Mouse (Mus musculus) brain, embryonic 14.5 days (tissue): ENCODE results near the gene Zdhhc22.

Experiments
- CTCF ChIP-seq: fragments of 200-500 bp; IDR thresholded peaks from 2 replicates; pipeline ENCODE4 v1.5.1; 2012; ENCODE audit warnings: inconsistent platforms, mild to moderate bottlenecking, moderate library complexity, borderline replicate concordance; ENCODE audit not compliant: insufficient read depth, insufficient read length; ENCODE audit errors: extremely low read depth
- POLR2A ChIP-seq: fragments of 200-500 bp; IDR thresholded peaks from 2 replicates; pipeline ENCODE4 v1.6.1; 2012; ENCODE audit warnings: mild to moderate bottlenecking, inconsistent platforms, borderline replicate concordance; ENCODE audit not compliant: poor library complexity, insufficient read depth, insufficient read length, severe bottlenecking; ENCODE audit errors: extremely low read depth

DNA sequence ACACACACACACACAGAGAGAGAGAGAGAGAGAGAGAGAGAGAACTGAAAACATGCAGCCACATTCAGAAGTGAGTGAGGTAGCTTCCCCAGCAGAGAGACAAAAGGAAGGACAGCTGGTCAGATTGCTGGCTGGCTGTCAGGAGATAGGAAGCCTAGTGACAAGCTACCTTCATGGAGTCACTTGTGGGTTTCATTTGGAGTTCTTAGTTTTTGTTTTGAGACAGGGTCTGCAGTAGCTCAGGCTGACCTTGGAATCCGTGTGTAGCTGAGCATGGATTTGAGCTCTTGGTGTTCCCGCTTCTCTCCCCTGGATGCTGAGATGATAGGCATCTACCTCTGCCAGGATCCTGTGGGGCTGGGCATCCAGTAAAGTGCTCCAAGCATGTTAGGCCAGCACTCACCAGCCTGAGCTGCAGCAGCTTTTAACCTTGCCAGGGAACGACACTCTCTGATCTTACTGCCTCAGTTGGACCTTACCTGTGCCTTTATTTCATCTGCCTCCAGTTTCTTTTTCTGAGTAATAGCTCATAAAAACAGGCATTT, 29.4 kb downstream of the Zdhhc22 start:
- TF ChIP-seq CTCF (no peak), POLR2A (no peak)
